Mouse (Mus musculus): ENCODE results near the gene Tm4sf4. TPM values are rescaled to one million over a fixed set of nuclear protein-coding genes. Genes with fewer than 3 reads are reported as not detected.
A peak's percentile ranks its signal among the peaks of the same experiment; 100 is the strongest.

Tm4sf4 gene
- 10 to 100 TPM; 15.5 to 29.4 TPM for total RNA-seq (2021)
- long read RNA-seq, experiment 1, transcript Tm4sf4-201 (5 exons, 1,496 nt), result major isoform, 45 of 48 reads
- long read RNA-seq, experiment 1, partial matches to known transcripts, result 3 of 48 reads
- long read RNA-seq, experiment 1, other reads (novel, unspliced or antisense), result 0 of 48 reads
- long read RNA-seq, experiment 2, partial matches to known transcripts, result 0 of 2 reads
- long read RNA-seq, experiment 2, other reads (novel, unspliced or antisense), result 1 of 2 reads

DNA sequence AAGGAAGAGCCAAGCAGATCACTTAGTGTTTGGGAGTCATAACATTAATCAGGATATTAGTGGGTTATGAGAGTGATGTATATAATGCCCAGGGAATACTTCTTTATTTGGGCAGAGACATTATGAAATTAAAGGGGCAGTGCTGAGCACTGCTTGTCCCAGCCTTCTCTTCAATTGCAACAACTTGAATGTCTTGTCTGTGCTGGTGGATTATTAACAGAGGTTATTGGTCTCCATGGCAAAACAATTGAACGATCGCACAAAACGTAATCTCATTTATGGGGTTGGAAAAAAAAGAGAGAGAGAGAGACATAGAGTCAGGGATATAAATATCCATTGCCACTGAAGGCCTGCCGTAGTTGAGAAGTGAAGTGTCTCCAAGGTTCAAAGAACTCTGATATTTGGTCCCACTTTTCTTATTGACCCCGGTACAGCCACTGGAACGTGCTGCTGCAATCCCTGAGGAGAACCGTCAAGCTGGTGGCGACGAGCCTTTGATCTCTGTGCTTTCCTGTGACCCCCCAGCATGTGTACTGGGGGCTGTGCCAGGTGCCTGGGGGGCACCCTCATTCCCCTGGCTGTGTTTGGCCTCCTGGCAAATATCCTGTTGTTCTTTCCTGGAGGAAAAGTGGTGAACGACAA, at the start of gene Tm4sf4:
TSS of gene Tm4sf4 (plus strand) at position 226 of the 642 bp plus-strand sequence.
- no peak for DNase-seq

- no peak for DNase-seq
Measured at GRCm38 (mm10) chr3:57386423-57386822, 38.7 kb upstream of the Tm4sf4 start.

GRCm38 (mm10) chr3:57386895-57387294, 38.2 kb upstream of the Tm4sf4 start:
- no peak for DNase-seq

DNA sequence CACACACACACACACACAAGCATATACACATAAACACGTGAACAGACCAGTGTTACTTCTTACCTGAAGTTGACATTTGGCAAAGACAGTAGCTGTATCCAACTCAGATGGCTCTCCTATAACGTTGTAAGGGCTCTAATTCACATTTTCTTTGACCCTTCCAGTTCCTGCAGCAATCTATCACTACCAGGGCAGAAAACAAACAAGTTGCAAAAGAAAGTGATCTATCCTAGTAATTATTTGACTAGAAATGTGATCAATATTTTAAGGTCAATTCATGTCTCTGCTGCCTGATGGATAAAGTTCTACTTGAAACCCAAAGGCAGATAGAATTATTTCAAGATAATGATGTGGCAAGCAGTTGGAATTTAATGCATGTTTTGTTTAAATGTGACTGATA, 37.5 kb upstream of the Tm4sf4 start:
- no peak for DNase-seq

DNA sequence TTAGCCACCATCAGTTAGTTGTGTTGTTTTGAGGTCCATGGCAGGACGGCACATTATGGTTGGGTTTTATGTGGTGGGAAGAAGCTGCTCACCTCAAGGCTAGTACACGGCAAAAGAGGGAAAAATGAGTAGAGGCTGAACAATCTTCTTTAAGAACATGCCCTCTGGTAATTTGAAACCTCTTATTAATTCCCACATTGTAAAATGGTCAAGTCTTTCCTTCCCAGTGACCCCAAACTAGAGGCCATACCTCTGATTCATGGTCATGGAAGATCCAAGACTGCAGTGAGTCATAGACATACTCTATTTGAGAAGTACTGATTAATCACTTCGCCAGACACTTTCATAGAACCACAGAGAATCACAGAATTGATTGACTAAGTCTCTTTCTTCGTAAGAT, 13.6 kb upstream of the Tm4sf4 start:
- DNase-seq, result no peak

DNA sequence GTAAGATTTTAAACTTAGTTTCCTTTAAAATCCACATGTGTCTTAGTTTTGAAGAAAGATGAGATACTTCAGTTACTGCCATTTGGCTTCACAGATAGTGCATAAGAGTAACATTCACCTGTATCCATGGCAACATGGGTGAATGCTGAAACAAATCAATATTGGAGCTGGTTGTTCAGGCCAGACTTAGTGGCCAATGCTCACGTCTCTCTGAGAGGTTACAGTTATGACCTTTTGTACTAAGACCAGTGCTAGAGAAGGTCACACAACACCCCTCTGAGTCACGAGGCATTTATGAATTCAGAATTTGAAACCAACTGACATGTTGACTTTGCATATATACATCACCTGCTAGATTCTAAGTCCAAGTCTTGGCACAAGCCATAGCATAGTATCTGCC, 4.9 kb upstream of the Tm4sf4 start:
- DNase-seq, result no peak

DNA sequence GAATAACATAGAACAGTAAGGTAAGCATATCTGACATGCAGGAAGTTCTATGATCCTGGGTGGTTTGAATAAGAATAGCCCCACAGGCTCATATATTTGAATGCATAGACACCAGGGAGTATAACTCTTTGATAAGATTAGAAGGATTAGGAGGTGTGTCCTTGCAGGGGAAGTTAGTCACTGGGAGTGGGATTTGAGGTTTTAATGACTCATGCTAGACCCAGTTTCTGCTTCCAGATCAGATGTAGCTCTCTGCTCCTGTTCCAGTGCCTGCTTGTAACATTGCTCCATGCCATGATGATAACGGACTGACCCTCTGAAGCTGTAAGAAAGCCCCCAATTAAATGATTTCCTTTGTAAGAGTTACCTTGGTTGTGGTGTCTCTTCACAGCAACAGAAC, 4.5 kb upstream of the Tm4sf4 start:
- no peak for DNase-seq

- DNase-seq, result no peak
Measured at GRCm38 (mm10) chr3:57426351-57426750, 1.2 kb downstream of the Tm4sf4 start.

DNA sequence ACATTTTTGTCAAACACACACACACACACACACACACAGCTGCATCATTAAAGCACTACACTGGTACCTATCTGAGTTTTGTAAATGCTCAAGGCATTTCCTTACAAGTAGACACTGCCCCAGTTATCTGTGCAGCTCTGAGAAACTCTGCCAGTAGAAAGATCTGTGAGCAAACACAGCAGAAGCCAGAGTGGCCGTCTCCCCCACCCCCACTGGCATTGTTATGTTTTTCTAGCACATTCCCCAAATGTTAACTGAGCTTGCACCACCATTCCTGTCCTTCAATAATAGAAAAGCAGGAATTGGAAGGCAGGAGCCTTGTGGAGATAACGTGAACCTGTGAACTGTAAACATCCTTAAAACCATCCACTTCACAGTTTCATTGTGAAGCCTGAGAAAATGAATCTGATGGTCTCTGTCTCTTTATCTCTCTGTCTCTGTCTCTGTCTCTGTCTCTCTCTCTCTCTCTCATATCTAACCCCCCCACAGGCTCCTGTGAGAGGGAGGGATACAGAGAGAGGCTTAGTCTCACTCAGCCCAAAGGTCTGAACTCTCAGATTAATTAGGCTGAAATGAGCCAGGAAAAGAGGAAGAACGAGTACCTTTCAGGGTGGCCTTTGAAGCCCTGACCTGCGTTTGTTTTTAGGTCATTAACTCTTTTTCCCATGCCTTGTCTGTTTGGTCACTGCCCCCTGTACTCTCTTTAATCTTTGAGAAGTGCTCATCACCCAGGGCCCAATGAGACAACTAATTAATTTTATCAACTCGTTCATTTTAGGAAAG, 3.8 kb downstream of the Tm4sf4 start:
- no peak for DNase-seq

GRCm38 (mm10) chr3:57429486-57429885, 4.4 kb downstream of the Tm4sf4 start:
- DNase-seq, result no peak

DNA sequence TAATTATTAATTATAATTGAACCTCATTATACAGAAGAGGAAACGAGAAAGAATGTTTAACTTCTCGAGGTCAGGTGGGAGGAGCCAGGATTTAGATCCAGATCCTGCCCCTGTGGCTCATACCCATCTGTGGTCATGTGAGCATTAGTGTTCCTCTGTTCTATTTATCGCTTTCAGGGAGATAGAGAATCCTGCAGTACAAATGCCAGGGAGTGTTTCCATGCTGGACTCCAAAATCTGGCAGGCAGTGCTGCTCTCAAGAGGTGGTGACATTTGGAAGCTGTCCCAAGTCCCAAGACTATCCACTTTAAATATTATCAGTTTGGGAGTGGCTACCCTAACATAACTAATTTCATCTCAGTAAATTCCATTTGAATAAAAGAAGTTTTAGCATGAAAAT, 6.6 kb downstream of the Tm4sf4 start:
- DNase-seq, result no peak

DNA sequence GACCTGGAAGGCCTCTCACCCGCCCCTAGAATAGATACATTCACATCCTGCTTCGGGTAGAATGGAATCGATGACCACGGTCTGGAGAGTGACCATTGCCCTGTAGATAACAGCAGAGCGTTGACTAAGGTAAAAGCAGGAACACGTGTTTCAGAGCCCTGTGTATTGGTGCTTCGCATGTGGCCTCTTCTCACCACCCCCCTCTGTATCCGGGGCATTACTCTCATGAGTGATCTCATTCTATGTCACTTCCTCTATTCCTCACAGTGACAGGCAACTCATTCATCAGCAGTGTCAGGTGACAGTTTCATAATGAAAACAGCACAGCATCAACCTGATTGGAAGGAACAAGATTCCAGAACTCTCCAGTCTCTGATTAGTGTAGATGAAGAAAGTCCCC, 10.2 kb downstream of the Tm4sf4 start:
- DNase-seq, result no peak

GRCm38 (mm10) chr3:57440956-57441355, 15.8 kb downstream of the Tm4sf4 start:
- no peak for DNase-seq

- peak; percentile 58 for DNase-seq
Measured at GRCm38 (mm10) chr3:57445706-57446105, 20.6 kb downstream of the Tm4sf4 start.

- no peak for DNase-seq
Measured at GRCm38 (mm10) chr3:57447889-57448288, 22.8 kb downstream of the Tm4sf4 start.

DNA sequence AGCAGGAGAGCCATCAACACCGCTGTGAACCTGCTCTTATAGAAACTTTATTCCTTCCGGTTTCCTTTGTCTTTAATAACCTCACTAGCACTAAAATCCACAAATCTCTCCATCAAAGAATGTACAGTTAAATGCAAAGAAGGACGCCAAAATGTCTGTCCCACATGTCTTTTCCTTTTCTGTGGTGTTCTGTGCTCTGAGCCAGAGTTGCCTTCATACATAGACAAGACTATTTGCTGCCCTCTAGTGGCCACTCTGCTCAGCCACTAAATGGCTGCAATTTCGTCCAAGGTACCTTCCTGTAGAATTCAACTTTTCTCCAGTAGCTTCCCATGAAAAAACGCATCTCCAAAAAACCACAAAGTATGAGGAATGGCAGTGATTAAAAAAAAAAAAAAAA, 23.3 kb downstream of the Tm4sf4 start:
- DNase-seq, result peak; percentile 83

DNA sequence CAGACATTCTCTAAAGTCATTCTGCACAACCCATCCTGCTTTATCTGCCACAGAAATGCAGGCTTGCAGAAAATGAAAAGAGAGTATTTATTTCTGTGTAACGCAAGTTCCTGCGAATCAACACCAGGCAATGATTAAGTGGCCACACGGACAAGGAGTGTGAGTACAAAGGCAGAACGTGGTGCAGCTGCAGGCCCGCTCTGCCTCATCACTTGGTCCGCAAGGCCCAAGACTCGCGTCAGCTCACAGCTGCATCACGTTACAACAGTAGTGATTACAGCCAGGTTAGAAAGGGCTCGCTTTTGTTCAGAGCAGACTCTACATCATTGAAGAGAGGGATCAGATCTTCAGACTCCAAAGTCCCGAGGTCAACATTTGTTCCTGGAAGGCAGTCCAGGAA, 33.5 kb downstream of the Tm4sf4 start:
- no peak for DNase-seq

- no peak for DNase-seq
Measured at GRCm38 (mm10) chr3:57463302-57463701, 38.2 kb downstream of the Tm4sf4 start.

DNA sequence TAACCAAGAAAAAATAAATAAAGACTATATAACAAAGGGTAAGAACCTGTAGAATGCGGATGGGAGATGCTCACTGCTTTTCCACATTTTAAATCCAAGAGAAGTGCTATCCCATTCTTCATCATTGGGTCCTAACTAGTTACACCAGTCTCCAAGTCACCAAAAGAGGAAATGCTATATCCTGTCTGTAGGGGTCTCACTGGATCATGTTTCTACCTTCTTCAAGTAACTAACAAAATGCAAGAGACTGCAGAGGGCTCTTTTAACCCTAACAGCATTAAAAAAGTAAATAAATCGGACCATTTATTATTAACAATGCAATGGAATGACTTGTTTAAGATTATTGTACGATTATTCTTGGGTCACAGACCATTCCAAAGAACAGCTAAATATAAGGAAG, 41.2 kb downstream of the Tm4sf4 start:
- no peak for DNase-seq

DNA sequence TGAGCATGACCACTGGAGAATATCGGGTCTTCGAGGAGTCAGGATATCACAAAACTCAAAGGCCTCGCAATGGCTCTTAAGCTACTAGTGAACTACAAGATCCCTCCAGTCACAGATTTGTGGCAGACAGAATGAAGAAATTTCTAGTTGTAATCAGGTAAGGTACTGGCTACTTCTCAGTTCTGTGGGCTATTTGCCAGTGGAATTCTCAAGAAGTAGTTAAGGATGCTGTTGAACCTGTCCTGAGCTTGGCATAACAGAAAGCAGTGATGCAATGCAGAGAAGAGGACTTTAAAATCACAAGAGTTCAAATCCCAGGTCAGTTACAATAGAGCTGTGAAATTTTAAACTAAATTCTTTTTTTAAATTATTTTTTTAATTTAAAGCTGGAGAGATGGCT, 44.2 kb downstream of the Tm4sf4 start:
- DNase-seq, result no peak

DNA sequence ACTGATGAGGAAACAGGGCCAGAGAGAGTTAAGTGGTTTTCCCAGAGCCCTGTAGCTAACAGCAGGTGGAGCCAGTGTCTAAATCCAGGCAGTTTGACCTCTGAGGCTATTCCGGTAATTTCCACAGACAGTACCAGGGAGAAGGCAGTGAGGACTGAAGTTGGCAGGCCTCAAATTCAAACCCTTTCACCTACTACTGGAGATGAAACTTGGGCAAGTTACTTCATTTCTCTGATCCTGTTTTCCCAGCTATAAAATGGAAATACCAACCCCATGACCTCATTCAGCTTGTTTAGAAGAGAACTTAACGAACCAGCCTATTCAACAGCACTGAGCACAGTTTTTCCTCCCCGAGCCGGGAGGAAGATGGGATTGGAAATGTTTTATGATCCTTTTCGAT, 45.2 kb downstream of the Tm4sf4 start:
- DNase-seq, result peak; percentile 71

DNA sequence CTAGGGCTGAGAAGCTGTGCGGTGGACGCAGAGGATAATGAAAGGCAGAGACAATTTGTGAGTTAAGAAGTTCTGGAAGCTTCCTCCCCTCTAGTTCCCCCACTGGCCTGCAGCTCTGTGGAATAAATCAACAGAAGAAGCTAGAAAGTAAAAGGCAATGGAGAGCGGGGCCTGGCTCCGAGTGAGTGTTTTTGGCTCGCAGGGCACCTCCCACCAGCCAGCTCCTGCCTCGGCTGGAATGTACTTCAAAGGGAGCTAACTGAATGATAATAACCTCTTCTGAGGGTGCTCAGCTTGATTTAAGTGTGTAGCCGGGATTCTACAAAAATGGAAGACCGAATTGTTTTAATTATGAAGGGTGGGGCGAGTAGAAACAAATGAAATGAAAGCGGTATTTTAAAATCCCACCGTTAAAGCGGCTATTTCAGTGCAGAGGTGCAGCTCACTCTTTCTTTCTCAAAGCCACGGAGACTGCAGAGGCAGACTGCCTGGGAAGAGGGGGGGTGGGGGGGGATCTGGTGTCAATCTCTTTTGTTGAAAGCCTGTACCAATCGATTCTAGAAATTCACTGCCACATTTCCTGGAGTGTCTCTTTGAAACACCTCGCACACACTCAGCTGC, 46.0 kb downstream of the Tm4sf4 start:
- DNase-seq, result peak; percentile 50

GRCm38 (mm10) chr3:57472407-57472806, 47.3 kb downstream of the Tm4sf4 start:
- DNase-seq, result no peak

Data from adrenal gland, postnatal 10 days (tissue).